Mouse (Mus musculus) cerebellum, postnatal 36 days (tissue): ENCODE results near the gene A430033K04Rik.

Source experiments
- DNase-seq, 2 experiments: peaks; one replicate each; pipeline ENCODE4 v3.0.0; 2021 to 2022; ENCODE audit warnings: mixed read lengths in 2 of 2

A430033K04Rik gene

GRCm38 (mm10) chr5:138697466-138697865, 74.8 kb downstream of the A430033K04Rik start:
- no peak for DNase-seq
